Mouse (Mus musculus) lung, adult 18-20 months (tissue): ENCODE data around the gene Zbtb7b.
"Not testable (repeated sequence)": the region's sequence is repeated elsewhere in the genome, so short reads cannot be mapped to it uniquely, and the experiment has no call there.

Experiments used
- DNase-seq, 2 experiments: peaks; one replicate each; pipeline ENCODE4 v3.0.0; 2022; ENCODE audit warnings: mixed read lengths in 2 of 2

The Zbtb7b gene

GRCm38 (mm10) chr3:89394006-89394893 lies at the start of gene Zbtb7b:
Gene Zbtb7b (minus strand): TSS chr3:89394776.
- DNase-seq: peak; percentile 90 to 94

DNA sequence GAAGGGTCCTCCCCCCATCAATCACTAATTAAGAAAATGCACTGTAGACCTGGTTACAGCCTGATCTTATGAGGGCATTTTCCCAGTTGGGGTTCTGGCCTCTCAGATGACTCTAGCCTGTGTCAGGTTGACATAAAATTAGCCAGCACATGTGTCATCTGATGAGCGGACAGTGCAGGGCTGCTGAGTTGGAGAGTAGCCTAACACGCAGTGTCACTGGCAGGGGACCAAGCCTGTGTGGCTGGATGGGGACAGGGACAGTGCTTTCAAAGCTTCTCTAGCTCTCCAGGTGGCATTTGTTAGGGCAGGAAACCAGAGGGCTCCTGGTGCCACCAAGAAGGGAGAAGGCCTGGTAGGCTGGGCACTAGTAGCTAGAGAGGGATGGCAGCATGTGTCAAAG lies 46.1 kb upstream of the Zbtb7b start:
- no peak for DNase-seq

DNA sequence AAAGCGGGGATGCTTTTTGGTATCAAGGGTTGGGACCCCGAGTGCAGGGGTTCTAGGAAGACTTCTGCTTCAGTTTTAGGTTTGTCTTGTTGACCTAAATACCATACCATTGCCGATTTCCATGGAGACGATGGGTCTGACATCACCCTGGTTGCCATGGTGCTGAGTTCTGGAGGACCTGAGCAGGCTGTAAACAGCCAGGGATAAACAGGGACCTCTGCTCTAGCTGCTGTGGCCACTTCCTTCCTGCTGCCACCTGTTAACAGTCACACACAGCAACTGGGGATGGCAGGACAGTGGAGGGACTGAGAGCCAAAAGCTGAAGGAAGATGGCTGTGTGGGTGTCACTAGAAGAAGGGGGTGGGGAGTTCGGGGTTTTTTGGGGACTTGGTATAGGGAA lies 42.7 kb upstream of the Zbtb7b start:
- peak; percentile 57 to 71 for DNase-seq

DNA sequence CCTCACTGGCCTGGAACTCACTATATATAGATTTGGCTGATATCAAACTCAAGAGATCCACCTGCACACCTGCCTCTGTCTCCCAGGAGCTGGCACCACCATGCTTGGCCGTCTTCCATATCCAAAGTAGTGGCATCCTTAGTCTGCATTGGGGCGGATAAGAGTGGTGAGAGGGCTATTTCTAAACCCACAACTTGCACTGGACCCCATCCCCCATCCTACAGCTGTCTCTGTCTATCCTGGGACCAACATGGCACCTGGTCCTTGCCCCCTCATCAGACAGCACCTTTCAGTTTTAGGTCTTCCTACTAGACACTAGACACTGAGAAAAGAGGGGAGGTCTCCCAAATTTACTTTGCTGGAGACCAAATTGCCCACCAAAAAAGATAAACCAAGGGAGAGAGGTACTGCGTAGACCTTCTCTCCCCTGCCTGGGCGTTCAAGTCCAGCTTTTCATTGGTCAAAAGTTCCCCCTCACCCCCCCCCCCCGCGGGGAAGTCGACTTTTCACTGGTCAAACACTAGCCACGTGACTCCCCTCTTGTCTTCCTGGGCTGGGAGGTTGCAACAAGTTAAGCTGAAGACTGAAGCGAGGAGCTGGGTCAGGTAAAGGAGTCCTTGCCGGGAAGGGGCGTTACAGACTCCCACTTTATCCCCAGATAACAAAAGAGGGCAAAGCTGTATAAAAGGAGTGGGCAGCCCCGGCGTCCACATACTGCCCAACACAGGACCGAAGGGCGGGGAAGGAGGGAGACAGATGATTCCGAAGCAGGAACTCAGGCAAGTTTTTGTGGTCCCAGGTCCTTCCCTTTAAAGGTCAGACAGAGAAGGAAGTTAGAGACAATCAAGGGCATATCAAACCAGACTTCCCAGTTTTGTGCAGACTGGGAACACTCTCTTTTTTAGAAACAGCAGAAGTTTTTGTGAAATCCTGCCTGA lies 41.9 kb upstream of the Zbtb7b start, which contains the start of gene Pbxip1:
Gene Pbxip1 (plus strand): TSS at position 531 of the 938 bp plus-strand sequence.
- DNase-seq: peak; percentile 82 to 84

GRCm38 (mm10) chr3:89435041-89435440 lies 40.5 kb upstream of the Zbtb7b start:
- no peak for DNase-seq

DNA sequence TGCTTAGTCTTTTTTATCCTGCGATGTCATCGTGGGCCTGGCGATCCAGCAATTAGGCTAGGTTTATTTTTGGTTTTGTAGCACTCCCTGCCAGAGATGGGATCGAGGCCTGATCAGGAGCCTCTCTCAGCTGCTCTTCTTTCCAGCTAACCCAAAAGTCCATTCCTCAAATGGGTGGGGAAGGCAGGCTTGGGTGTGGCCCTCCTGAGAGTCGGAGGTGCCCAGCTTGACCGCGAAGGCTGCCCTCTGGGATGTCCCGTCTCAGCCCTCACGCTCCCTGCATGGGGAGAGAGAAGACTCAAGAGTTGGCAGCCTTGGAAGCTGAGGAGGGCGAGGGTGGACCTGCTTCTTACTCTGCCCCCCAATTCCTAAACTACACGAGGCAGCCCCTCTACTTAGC lies 40.0 kb upstream of the Zbtb7b start:
- DNase-seq: no peak

GRCm38 (mm10) chr3:89432606-89433005 lies 38.0 kb upstream of the Zbtb7b start:
- no peak for DNase-seq

DNA sequence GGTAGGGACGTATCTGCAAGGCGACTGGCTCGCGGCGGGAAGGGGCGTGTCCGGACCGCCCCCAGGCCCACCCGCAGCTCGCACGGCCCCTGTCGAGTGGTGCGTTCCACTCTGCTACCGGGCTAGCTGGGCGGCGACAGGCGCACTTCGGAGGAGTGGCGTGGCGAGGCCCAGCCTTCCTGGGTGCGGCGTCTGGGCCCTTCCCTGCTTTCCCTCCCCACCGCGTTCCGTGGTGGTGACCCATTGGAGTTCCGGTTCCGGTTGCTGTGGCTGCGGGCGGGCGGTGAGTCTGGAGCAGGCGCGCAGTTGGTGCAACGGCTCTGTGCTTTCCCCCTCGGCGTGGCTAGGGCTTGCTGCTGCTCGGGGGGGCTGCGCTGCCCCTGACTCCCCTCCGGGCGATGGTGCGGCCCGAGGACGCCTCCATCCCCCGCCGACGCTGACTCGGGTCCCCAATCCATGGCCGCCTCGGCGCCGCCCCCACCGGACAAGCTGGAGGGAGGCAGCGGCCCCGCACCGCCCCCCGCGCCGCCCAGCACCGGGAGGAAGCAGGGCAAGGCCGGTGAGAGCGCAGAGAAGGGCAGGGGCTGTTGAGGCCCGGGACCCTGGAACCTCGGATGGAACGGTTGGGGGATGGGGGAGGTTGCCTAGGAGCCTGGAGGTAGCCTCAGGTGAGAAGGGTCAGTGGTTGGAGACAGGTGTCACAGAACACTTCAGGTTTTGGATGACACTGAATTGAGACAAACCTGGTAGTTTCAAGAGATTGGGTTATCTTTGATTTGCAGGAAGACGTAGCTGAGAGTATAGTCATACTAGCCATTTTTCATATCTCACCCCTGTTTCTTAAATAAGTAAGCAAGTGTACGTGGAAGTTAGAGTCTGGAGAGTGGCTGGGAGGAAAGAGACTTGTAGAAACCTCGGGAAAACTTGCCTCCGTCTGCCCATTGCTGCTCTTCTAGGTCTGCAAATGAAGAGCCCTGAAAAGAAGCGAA lies 35.9 kb upstream of the Zbtb7b start, which contains the start of gene Pygo2:
Gene Pygo2 (plus strand): TSS at position 44 of the 989 bp plus-strand sequence.
- DNase-seq: peak; percentile 97 to 98

DNA sequence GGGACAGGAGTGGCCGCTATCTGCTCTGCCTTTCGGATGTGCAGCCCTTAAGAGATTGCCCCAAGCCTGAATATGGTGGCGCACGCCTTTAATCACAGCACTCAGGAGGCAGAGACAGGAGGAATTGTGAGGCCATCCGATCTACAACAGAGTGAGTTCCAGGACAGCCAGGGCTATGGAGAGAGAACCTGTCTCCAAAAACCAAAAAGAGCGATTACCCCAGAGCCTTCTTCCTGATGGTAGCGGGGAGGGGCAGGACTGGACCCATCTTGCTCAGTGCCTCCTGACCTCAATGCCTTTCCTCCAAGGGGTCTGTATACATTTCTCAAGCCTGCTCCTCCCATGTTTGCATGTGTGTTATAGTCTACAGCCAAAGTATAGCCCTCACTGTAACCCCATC lies 34.4 kb upstream of the Zbtb7b start:
- DNase-seq: not testable (repeated sequence)

- DNase-seq: no peak
Measured at GRCm38 (mm10) chr3:89425876-89426275, 31.3 kb upstream of the Zbtb7b start.

- DNase-seq: no peak
Measured at GRCm38 (mm10) chr3:89425141-89425525, 30.6 kb upstream of the Zbtb7b start.

- DNase-seq: no peak
Measured at GRCm38 (mm10) chr3:89424416-89425140, 30.0 kb upstream of the Zbtb7b start.

DNA sequence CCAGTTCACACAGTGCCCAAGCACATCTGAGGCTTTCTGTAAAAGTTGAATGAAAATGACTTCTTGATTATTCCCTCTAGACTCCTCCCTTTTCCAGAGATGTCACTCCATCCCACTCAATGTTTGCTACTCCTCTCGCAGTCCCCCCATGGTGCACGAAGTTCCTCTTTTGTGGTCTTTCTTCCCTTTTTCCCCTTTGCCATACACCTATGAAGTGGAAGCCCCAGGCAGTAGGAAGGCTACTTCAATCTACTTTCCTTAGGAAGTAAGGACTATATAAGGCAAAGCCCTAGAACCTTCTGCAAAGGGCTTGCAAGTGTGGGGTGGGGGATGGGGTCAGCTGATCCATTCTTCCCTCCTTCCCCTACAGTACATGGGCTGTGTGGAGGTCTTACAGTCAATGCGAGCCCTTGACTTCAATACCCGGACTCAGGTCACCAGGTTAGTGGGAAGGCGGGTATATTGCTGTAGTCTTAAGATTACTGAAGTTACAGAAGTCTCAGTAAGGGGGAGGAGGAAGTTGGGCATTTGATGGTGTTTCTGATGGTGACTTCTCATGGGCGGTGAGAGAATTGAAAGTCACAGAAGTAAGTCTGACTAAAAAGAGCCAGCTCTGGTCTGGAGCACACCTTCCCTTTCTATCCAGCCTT lies 28.1 kb upstream of the Zbtb7b start:
- no peak for DNase-seq

GRCm38 (mm10) chr3:89421810-89422473 lies 27.4 kb upstream of the Zbtb7b start:
- DNase-seq: no peak

DNA sequence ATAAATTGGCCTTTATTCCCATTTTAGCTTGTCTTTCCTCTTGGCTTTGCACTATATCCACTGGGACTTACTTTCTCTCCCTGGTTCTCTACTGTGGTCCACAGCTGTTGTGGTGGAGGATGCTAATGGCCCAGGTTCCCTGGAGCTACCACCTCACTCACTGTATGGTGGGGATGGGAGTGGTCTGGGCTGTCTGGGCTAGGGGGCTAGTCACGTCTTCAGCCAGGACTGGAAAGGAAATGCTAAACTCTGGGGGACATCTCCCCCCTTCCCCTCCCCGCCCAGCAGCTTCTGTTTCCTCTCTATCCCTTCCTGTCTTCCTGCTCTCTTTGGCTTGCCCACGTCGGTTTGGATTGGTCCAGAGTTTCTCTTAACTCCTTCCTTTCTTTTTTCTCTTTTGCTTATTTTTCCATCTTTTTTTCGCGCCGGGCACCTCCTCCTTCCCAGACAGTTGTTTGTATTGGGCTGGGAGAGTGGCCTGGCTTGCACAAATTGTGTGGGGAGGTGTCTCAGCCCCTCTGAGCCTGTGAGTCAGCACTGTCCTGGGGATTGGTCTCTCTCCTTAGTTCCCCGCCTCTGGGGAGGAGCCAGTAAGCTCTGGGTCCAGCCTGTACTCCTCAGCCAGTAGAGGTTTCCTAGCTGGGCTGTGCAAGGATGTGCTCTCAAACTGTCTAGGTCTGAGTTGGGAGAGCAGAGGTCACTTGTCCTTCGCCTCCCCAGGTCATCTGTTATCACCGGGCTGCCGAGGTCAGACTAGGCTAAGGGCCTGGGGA lies 26.6 kb upstream of the Zbtb7b start:
- peak; percentile 90 to 93 for DNase-seq

DNA sequence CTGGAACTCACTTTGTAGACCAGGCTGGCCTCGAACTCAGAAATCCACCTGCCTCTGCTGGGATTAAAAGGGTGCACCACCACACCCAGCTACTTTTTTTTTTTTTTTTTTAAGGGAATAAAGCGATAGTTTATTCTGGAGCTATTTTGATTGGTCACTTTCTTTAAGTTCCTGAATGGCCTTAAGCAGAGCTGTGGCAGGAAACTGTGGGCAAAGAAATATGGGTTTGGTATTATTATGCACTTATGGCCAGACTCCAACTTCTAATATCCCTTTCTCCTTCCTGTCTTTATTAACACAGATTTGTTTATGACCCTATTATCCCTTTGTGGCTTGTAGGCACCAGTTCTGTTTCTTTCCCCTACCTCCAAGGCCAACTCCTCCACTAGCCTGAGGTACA lies 25.8 kb upstream of the Zbtb7b start:
- no peak for DNase-seq

DNA sequence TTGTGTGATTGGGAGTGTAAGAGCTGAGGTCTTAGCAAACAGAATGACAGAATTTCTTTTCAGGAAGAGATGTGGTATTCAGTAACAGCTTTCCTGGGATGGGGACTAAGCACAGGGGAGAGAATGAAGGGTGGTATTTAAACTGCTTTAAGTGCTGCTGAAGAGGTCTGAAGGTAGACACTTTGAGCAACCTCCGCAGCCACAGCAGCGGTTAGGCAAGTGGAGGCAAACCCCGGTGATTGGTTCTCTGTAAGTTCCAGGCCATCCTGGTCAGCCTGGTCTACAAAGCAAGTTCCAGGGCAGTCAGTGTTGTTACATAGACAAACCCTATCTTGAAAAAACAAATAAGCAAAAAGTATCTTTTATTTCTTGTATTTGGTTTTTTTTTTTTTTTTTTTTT lies 25.4 kb upstream of the Zbtb7b start:
- peak; percentile 46 to 65 for DNase-seq

DNA sequence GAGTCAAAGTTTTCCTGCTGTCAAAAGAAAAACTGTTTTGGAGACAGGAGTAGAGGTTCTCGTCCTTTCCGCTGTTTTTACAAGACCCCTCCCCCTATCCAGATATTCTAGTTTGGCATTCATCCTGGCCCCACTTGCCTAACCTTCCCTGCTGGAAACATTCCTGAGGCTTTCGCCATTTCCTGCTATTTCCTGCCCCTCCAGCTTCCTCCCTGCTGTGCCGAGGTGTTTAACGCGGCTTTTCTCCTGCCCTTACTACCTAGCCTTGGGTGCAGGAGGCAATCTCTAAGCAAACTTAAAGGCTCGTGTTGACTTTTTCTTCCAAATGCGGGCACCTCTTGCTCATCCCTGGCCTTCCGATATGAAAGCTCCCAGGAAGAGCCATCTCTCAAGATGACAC lies 25.0 kb upstream of the Zbtb7b start:
- peak; percentile 82 to 89 for DNase-seq

DNA sequence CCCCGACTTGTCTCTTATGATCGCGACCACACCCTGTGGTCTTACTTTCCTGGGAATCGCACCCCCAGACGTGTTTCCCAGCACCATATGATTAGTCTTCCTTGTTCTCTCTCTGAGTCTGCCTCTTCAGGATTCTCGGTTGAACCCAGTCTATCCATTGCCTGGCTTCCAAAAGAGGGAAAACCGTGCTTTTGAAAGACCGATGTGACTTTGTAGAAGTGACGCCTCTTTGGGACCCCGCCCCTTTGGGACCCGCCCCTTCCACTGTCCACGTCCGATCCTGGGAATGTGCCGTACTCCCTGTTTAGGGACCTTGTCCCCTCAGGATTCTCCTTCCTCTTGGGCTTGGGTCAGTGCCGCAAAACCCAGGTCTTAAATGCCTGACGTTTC lies 24.3 kb upstream of the Zbtb7b start:
- peak; percentile 81 to 90 for DNase-seq
